Mouse (Mus musculus) cortical plate, adult 2 months (tissue): Measurements from ENCODE around the gene Tmem207. TPM values are rescaled to one million over a fixed set of nuclear protein-coding genes. Genes with fewer than 3 reads are reported as not detected.

Source experiments
- H3K27ac ChIP-seq: fragments of 200-500 bp; 2 replicates; pipeline ENCODE4 v1.5.1; 2012; ENCODE audit warnings: low read length, control low read depth, inconsistent platforms; ENCODE audit not compliant: insufficient read depth
- H3K4me1 ChIP-seq: fragments of 200-500 bp; 2 replicates; pipeline ENCODE4 v1.6.1; 2011; ENCODE audit warnings: low read length; ENCODE audit not compliant: control insufficient read depth, insufficient read depth
- H3K4me3 ChIP-seq: fragments of 200-500 bp; 2 replicates; pipeline ENCODE4 v1.5.1; 2011; ENCODE audit warnings: mild to moderate bottlenecking, low read length, control low read depth; ENCODE audit not compliant: insufficient read depth
- CTCF ChIP-seq: fragments of 200-500 bp; IDR thresholded peaks from 2 replicates; pipeline ENCODE4 v1.5.1; 2011; ENCODE audit warnings: mild to moderate bottlenecking, control low read depth, low read length; ENCODE audit not compliant: insufficient read depth; ENCODE audit errors: extremely low read depth
- POLR2A ChIP-seq: fragments of 200-500 bp; IDR thresholded peaks from 2 replicates; pipeline ENCODE4 v1.6.1; 2011; ENCODE audit warnings: mild to moderate bottlenecking, low read length, control low read depth; ENCODE audit not compliant: insufficient read depth; ENCODE audit errors: extremely low read depth
- polyA plus RNA-seq: library from polyadenylated mRNA; depleted of rRNA; stranded (reverse); fragments of >200 nt; gene quantifications from 2 replicates; pipeline ENCODE4 v1.2.3, GENCODE M21; 2012; rRNA removed

Tmem207 gene
- polyA plus RNA-seq, 1 experiment, result not detected

DNA sequence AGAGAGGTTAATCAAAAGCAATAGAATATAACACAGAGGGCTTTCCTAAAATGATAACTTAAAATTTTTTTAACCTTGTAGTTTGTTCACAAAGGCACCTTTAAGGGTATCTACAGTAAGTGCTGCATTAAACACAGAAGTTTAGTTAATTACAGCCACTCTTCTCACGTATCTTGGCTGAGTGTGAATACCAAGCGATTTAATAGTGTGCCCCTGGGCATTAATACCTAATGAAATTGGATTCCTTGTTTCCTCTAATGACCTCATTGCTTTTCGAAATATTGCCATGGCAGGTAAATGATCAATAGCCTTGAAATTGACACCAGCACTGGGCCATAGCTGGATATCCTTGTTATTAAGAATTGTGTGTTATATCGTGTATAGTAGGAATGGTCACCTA, 55.3 kb downstream of the Tmem207 start:
- Histone ChIP-seq H3K27ac (no peak overlapping the region), H3K4me3 (no peak overlapping the region), H3K4me1 (no peaks in the 10 kb centered on the region)
- TF ChIP-seq POLR2A (no peak), CTCF (no peak)

DNA sequence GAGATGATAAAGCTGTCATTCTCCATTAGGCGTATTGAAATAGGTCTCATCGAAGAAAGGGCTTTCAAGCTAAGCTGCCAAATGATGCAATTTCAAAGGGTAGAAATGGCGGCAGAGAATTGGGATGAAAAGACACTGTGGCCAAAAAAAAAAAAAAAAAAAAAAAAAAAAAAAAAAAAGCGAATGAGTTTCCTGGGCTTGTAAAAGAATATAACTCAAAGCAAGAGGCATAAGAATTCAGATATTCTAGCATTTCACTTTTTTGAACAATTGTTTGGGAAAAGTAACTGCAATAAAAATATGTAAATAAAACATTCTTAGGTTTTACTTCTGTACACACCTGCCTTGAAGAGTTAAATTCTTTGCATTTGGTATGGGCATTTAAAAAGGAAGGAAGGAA, 60.0 kb downstream of the Tmem207 start:
- TF ChIP-seq CTCF (no peak), POLR2A (no peak)
- Histone ChIP-seq H3K27ac (no peak overlapping the region), H3K4me3 (no peak overlapping the region), H3K4me1 (no peaks in the 10 kb centered on the region)

DNA sequence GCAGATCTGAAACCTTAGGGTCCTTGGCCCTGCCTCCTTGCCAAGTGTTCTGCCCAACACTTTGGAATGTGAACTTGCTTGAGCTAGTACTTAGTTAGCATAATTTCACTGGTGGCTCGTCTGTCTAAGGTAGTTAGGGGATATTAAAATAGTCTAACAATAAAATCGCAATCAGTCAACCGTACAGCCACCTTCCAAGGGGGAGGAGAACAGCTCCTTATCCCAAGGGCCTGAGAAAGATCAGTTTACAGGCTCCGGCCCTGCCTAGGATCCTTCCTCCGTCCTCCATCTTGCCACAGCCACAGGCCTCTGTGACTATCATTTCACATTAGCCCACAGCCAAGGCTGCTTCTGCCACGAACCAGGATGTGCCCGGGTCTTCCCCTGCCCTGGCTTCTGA, 63.7 kb downstream of the Tmem207 start, which contains the start of gene Cldn16:
TSS of gene Cldn16 (plus strand) at position 301 of the 400 bp plus-strand sequence.
- Histone ChIP-seq H3K4me3 (no peak within 1 kb of the TSS), H3K4me1 (no peaks in the 10 kb centered on the region)
- TF ChIP-seq POLR2A, result no peak
- TF ChIP-seq CTCF, result no peak

DNA sequence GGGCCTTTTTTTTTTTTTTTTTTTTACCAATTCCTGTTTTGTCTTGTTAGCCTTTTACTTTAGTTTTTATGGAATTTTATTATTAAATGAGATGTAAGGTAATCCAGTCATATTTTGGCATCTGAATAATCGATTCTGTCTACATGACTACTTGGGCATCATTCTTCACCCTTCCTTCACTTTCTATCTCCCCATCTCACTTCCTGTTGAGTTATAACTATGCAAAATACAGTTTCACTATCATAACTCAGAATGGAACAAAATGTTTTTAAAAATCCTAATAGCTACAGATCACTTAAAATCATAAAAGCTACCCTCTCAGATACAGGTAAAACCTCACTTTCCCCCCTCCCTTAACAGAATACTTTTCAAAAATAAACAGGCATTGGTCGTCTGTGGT, 70.4 kb downstream of the Tmem207 start:
- TF ChIP-seq CTCF (no peak), POLR2A (no peak)
- Histone ChIP-seq H3K4me3 (no peak overlapping the region), H3K4me1 (no peaks in the 10 kb centered on the region), H3K27ac (no peak overlapping the region)

More for the DNA sequence above, 63.7 kb downstream of the Tmem207 start, which contains the start of gene Cldn16:
- no peak within 1 kb of the TSS for H3K27ac ChIP-seq

DNA sequence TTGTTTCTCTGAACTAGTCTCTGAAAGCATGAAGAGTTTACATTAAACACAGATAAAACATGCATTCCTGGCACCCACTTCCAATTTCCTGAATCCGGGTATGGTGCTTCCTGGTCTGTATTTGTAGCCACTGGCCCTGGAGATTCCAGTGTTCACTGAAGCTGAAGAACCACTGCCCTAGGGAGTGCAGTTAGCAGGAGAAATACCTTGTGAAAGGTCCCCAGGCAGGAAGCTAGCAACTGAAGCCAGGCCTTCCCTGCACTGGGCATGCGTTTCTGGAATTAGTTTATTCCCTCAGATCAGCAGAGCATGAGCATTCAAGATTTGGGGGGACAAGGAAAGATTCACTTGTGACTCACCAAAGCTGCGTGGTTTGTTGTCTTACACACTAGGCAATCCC, 72.4 kb downstream of the Tmem207 start:
- Histone ChIP-seq H3K4me1 (no peaks in the 10 kb centered on the region), H3K27ac (no peak overlapping the region), H3K4me3 (no peak overlapping the region)
- no peak for TF ChIP-seq POLR2A
- no peak for TF ChIP-seq CTCF

Other genes starting within 250 kb of the Tmem207 start
- gene Cldn1, start 154.9 kb downstream of the Tmem207 start, polyA plus RNA-seq, result 1.4 and 1.5 TPM in 2 replicates
- not detected in 2 replicates for gene Cldn16, start 63.6 kb downstream of the Tmem207 start, polyA plus RNA-seq
- gene Il1rap, start 54.9 kb upstream of the Tmem207 start, polyA plus RNA-seq, result 28.0 and 29.2 TPM in 2 replicates